Mouse (Mus musculus) intestine, postnatal 0 days (tissue): ENCODE results near the gene Pamr1. TPM values are rescaled to one million over a fixed set of nuclear protein-coding genes. Genes with fewer than 3 reads are reported as not detected.

Experiments
- ATAC-seq: fragments of 200-750 bp; cut with Nextera tagmentation; 2 replicates; pipeline ENCODE4 v1.8.0; 2017; ENCODE audit warnings: mild to moderate bottlenecking, moderate TSS enrichment, moderate library complexity
- H3K27ac ChIP-seq: fragments of 300-500 bp; sonication (generic); 2 replicates; pipeline ENCODE4 v1.5.1; 2014; ENCODE audit warnings: mild to moderate bottlenecking, low read depth, low read length, moderate library complexity
- H3K27me3 ChIP-seq: fragments of 300-500 bp; sonication (generic); replicated peaks from 2 replicates; pipeline ENCODE4 v1.6.1; 2014; ENCODE audit warnings: low read length, mixed read lengths; ENCODE audit not compliant: control insufficient read depth, insufficient read depth
- H3K36me3 ChIP-seq: fragments of 300-500 bp; sonication (generic); 2 replicates; pipeline ENCODE4 v1.6.1; 2014; ENCODE audit warnings: mild to moderate bottlenecking, moderate library complexity; ENCODE audit not compliant: control insufficient read depth, insufficient read depth
- H3K4me1 ChIP-seq: fragments of 300-500 bp; sonication (generic); replicated peaks from 2 replicates; pipeline ENCODE4 v1.6.1; 2014; ENCODE audit warnings: antibody characterized with exemption, low read length, mixed read lengths; ENCODE audit not compliant: control insufficient read depth, insufficient read depth
- H3K4me2 ChIP-seq: fragments of 300-500 bp; sonication (generic); replicated peaks from 2 replicates; pipeline ENCODE4 v1.6.1; 2014; ENCODE audit warnings: low read depth, mild to moderate bottlenecking, moderate library complexity
- H3K4me3 ChIP-seq: fragments of 300-500 bp; sonication (generic); 2 replicates; pipeline ENCODE4 v1.5.1; 2014; ENCODE audit warnings: low read depth, low read length
- H3K9ac ChIP-seq: fragments of 300-500 bp; sonication (generic); 2 replicates; pipeline ENCODE4 v1.6.1; 2014; ENCODE audit warnings: mild to moderate bottlenecking, low read depth, low read length
- H3K9me3 ChIP-seq: fragments of 300-500 bp; sonication (generic); 2 replicates; pipeline ENCODE4 v1.6.1; 2016; ENCODE audit warnings: mixed run types; ENCODE audit not compliant: control insufficient read depth
- CTCF ChIP-seq: sonication (generic); IDR thresholded peaks from 2 replicates; pipeline ENCODE4 v1.5.1; 2016; ENCODE audit warnings: low read depth, mild to moderate bottlenecking, control low read depth, antibody characterized with exemption, moderate library complexity
- WGBS: fragments of 180-500 bp; shearing (Covaris S2); extraction: QIAGEN DNeasy Blood & Tissue Kit; methylation state at CpG from one replicate; pipeline ENCODE4 v1.1.7; 2014; 5-methylcytosine and 5-hydroxymethylcytosine counted together
- polyA plus RNA-seq: library from polyadenylated mRNA; unstranded; fragments of >200 nt; fragmentation: Nextera tagmentation; extraction: Ambion mirVana; gene quantifications from 2 replicates; pipeline ENCODE4 v1.2.1, GENCODE M21; 2015

Gene Pamr1
- polyA plus RNA-seq, 1 experiment from 2014 or later = 19.0 TPM

DNA sequence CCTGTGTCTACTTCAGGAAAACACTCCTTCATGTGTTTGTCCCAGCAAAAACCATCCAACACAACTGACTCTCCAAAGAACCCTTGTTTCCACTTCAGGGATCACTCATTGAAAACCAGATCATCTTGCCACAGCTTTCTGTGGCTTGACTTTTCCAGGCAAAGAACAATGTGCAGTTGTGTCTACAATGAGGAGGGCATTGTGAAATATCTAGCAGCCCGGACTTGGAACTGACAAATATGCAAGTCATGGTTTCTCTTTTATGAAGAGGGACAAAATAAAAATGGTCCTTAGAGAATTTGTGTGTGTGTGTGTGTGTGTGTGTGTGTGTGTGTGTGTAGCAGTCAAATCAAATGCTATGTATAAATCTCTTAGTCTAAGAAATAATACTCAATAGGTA, 44.7 kb downstream of the Pamr1 start:
- Histone ChIP-seq H3K9ac (no peak overlapping the region), H3K4me2 (no peak overlapping the region), H3K27ac (no peak overlapping the region), H3K9me3 (no peaks in the 10 kb centered on the region), H3K36me3 (no peaks in the 10 kb centered on the region), H3K4me1 (no peaks in the 10 kb centered on the region), H3K4me3 (no peak overlapping the region), H3K27me3 (no peaks in the 10 kb centered on the region)
- WGBS = 55% methylated on average over 1 of the region's 1 CpGs
- TF ChIP-seq CTCF = no peak
- ATAC-seq = no peak

DNA sequence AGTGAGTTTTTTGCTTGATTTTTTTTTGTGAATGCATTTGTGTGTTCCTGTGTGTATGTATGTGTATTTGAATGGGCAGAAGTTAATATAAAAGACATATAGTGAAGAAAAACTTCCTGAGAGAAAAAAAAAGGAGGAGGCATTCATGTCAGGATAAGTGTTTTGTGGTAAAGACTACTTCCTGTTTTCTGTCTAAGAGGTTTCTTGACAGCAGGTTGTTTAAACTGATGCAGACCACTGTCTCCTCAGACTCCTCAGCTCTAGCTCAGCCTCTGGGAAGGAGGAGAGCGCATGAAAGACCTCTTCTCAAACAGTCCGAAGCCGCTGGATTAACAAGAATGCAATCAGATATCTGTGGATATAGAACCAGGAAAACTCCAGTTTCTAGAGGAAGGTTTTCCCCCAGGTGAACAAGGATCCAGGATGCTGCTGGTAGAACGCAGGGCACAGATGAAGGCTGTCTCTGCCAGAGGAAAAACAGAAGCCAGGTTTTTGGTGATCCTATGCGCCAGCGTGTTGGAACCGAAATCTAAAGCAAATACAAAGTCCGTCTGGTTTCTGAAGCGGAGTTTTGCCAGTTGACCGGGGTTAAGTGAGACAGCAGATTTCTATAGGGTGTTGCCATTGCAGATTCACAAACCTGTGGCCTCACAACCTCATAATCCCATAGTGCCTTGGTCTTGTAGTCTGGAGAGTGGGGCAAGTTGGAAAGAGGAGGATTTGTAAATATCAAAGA, 45.8 kb downstream of the Pamr1 start:
- ATAC-seq = no peak
- no peak overlapping the region for H3K4me2 ChIP-seq
- no peak overlapping the region for H3K27ac ChIP-seq
- no peaks in the 10 kb centered on the region for H3K9me3 ChIP-seq
- no peaks in the 10 kb centered on the region for H3K36me3 ChIP-seq
- H3K9ac ChIP-seq = no peak overlapping the region
- TF ChIP-seq CTCF = no peak
- no peaks in the 10 kb centered on the region for H3K27me3 ChIP-seq
- no peak overlapping the region for H3K4me3 ChIP-seq
- H3K4me1 ChIP-seq = no peaks in the 10 kb centered on the region
- WGBS = 91% methylated on average over 10 of the region's 10 CpGs

- 48% methylated on average over 2 of the region's 2 CpGs for WGBS
- no peak for TF ChIP-seq CTCF
- Histone ChIP-seq H3K9ac (no peak overlapping the region), H3K4me3 (no peak overlapping the region), H3K4me2 (no peak overlapping the region), H3K4me1 (no peaks in the 10 kb centered on the region), H3K27ac (no peak overlapping the region), H3K9me3 (no peaks in the 10 kb centered on the region), H3K36me3 (no peaks in the 10 kb centered on the region), H3K27me3 (no peaks in the 10 kb centered on the region)
- no peak for ATAC-seq
Observed at GRCm38 (mm10) chr2:102598911-102599721, 49.3 kb downstream of the Pamr1 start.

GRCm38 (mm10) chr2:102600516-102600915, 50.7 kb downstream of the Pamr1 start:
- H3K36me3 ChIP-seq = no peaks in the 10 kb centered on the region
- TF ChIP-seq CTCF = no peak
- no peak overlapping the region for H3K27ac ChIP-seq
- no peaks in the 10 kb centered on the region for H3K9me3 ChIP-seq
- no peak overlapping the region for H3K4me2 ChIP-seq
- no peak overlapping the region for H3K4me3 ChIP-seq
- no peak overlapping the region for H3K9ac ChIP-seq
- no peaks in the 10 kb centered on the region for H3K27me3 ChIP-seq
- no peaks in the 10 kb centered on the region for H3K4me1 ChIP-seq
- no peak for ATAC-seq
- 84% methylated on average over 4 of the region's 4 CpGs for WGBS

DNA sequence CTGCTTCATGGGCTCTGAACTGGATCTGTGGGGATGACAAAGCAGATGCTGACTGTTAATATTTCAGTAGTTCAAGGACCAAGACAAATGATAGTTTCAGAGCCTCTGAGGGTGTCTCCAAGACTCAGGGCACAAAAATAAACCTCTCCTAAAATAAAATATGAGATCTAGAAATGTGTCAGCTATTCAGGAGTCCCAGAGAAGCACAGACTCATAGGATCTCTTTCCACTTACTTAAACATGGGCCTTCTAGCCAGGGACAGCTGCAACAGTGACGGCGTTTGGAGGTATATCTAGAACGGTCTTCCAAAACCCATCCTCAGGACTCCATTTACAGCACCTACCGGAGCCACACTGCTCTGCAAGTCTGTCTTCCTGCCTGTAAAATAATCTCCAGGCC, 60.7 kb downstream of the Pamr1 start:
- H3K4me3 ChIP-seq = no peak overlapping the region
- no peaks in the 10 kb centered on the region for H3K4me1 ChIP-seq
- H3K9ac ChIP-seq = no peak overlapping the region
- H3K4me2 ChIP-seq = no peak overlapping the region
- H3K36me3 ChIP-seq = 0 out of 2 replicates have a peak, but pooled peaks cover 3% of the 10 kb centered on the region
- WGBS = 95% methylated on average over 4 of the region's 4 CpGs
- no peaks in the 10 kb centered on the region for H3K27me3 ChIP-seq
- no peak for TF ChIP-seq CTCF
- no peaks in the 10 kb centered on the region for H3K9me3 ChIP-seq
- ATAC-seq = no peak
- H3K27ac ChIP-seq = no peak overlapping the region

GRCm38 (mm10) chr2:102616637-102617036, 66.8 kb downstream of the Pamr1 start:
- H3K9me3 ChIP-seq = no peaks in the 10 kb centered on the region

More at GRCm38 (mm10) chr2:102616637-102617036, 66.8 kb downstream of the Pamr1 start:
- Histone ChIP-seq H3K4me2 (no peak overlapping the region), H3K9ac (no peak overlapping the region), H3K4me3 (no peak overlapping the region), H3K36me3 (0 out of 2 replicates have a peak, but pooled peaks cover 3% of the 10 kb centered on the region), H3K27me3 (no peaks in the 10 kb centered on the region), H3K27ac (no peak overlapping the region), H3K4me1 (no peaks in the 10 kb centered on the region)
- no peak for TF ChIP-seq CTCF
- no peak for ATAC-seq
- WGBS = 81% methylated on average over 2 of the region's 2 CpGs
